Mouse (Mus musculus): ENCODE data around the gene Sbp. TPM values are rescaled to one million over a fixed set of nuclear protein-coding genes. Genes with fewer than 3 reads are reported as not detected.
"Not testable (repeated sequence)": the region's sequence is repeated elsewhere in the genome, so short reads cannot be mapped to it uniquely, and the experiment has no call there.

Sbp gene
- not detected in 2 replicates for polyA plus RNA-seq (2015; fragmentation: Nextera tagmentation; extraction: Ambion mirVana)

DNA sequence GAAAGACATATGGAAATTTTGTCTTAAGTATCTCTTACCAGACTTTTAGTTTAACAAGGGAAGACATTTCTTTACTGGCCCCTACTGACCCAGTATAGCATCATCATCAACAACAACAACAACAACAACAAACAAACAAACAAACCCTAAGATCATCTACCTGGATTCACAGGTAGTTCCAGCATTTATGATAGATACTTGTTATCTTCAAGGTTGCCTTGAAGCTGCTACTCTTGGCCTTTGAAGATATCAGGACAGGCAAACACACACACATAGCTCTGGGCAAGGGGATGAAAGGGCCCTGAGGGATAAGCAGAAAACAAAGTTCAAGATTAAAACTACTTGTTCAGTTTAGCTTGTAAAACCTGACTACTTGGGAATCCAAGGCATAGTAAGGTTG, at the start of gene Sbp:
Sbp (plus strand) TSS at position 301 of the 400 bp plus-strand sequence.
- no peaks in the 10 kb centered on the region for H3K9me3 ChIP-seq
- H3K27me3 ChIP-seq (replicated peaks): 0 out of 2 replicates have a peak, but pooled peaks cover 2% of the 10 kb centered on the region
- no peak for ATAC-seq (replicated peaks)
- H3K36me3 ChIP-seq (replicated peaks): no peaks in the 10 kb centered on the region
- no peaks in the 10 kb centered on the region for H3K4me1 ChIP-seq
- H3K9ac ChIP-seq: no peak within 1 kb of the TSS
- H3K4me2 ChIP-seq: no peak within 1 kb of the TSS
- H3K27ac ChIP-seq: no peak within 1 kb of the TSS
- H3K4me3 ChIP-seq: no peak within 1 kb of the TSS

DNA sequence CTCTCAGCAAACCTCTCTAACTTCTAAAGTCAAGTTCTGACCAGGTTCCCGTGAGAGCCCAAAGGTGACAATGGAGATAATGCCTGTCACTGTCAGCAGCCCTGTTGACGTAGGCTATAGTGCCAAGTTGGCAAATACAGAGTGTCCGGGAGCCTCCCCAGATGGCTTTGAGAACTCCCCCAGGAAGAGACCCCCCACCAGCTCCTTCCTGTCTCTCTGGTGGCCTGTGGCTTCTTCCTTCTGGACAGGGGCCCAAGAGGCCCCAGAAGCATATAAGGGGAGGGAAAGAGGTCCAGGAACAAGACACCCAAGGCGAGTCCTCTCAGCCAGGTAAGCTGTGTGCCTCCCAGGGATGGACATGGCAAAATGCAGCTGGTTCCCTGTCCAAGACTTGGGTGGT, 24.3 kb upstream of the Sbp start, which contains the start of gene Dcpp3:
Dcpp3 (plus strand) TSS at position 301 of the 400 bp plus-strand sequence.
- H3K36me3 ChIP-seq (replicated peaks); H3K4me1 ChIP-seq; H3K9ac ChIP-seq; H3K27ac ChIP-seq; H3K4me3 ChIP-seq; H3K9me3 ChIP-seq; ATAC-seq (replicated peaks); H3K27me3 ChIP-seq (replicated peaks); H3K4me2 ChIP-seq: not testable (repeated sequence)
- 88% methylated on average over 4 of the region's 4 CpGs for WGBS

DNA sequence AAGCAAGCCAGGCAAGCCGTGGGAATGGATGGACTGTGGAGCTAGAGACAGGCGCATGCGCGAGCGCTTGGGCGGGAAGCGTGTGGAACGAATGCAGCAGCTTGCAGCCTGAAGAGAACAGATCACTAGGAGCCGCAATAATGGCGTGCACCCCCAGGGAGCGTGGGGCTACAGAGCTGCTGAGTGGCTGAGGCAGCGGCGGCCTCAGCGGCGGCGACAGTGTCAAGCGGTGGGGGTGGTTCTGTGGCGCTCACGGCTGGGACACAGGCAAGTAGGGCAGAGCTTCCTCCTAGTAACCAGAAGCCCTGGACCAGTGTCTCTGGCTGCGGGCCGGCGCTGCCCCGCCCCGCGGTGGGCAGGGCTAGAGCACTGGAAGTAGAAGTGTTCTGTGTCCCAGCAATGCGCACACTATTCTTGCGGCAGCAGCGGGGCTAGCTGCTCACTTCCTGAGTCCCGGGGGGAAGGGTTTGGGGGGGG, 16.9 kb upstream of the Sbp start:
- H3K27ac ChIP-seq: peak overlapping the region; percentile 88
- no peaks in the 10 kb centered on the region for H3K27me3 ChIP-seq (replicated peaks)
- peak overlapping the region; percentile 88 for H3K4me2 ChIP-seq
- H3K4me3 ChIP-seq: peak overlapping the region; percentile 67
- WGBS: under 1% methylated on average over 29 of the region's 29 CpGs
- H3K9ac ChIP-seq: peak overlapping the region; percentile 58
- H3K36me3 ChIP-seq (replicated peaks): no peaks in the 10 kb centered on the region
- H3K9me3 ChIP-seq: no peaks in the 10 kb centered on the region
- peaks cover 8% of the 10 kb centered on the region for H3K4me1 ChIP-seq
- ATAC-seq (replicated peaks): peak; percentile 98

DNA sequence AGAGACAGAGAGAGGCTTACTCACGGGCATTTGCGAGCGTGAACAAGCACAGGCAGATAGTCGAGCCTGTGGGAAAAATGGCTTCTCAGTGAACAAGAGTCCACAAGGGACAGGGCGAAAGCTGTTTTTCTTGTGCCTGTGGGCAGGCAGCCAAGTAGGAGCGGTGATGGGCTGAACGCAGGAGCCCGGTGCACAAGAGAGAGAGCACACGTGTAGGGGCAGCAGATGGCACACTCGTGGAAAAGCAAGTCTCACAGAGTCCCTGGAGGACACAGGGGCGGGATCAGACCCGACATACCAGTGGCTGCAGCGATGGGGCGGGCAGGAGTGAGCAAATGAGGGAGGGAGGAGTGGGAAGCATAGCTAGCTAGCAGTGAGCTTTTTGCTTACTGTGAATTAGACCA, 16.4 kb upstream of the Sbp start:
- no peaks in the 10 kb centered on the region for H3K9me3 ChIP-seq
- H3K4me1 ChIP-seq: peaks cover 8% of the 10 kb centered on the region
- peak overlapping the region; percentile 88 for H3K27ac ChIP-seq
- peak; percentile 90 for ATAC-seq (replicated peaks)
- H3K4me3 ChIP-seq: peak overlapping the region; percentile 67
- H3K4me2 ChIP-seq: peak overlapping the region; percentile 88
- no peaks in the 10 kb centered on the region for H3K36me3 ChIP-seq (replicated peaks)
- H3K9ac ChIP-seq: peak overlapping the region; percentile 58
- WGBS: 0% methylated on average over 14 of the region's 14 CpGs
- H3K27me3 ChIP-seq (replicated peaks): no peaks in the 10 kb centered on the region

DNA sequence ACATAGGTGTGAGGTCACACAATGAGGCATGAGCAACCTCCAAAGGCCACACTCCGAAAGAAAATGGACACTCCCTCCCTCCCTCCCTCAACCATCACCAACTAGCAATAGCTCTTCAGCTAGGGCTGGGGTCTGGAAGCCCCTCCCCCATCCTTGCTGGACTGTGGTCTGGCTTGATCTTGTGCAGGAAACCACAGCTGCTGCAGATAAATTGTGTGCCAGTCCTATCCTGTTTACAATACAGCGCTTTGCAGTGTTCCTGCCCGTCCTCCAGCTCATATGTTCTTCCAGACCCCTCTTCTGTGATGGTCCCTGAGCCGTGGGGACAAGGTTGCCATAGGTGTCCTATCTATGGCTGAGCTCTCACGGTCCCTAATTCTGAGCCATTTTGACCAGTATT, 10.3 kb upstream of the Sbp start:
- Histone ChIP-seq H3K9me3 (no peaks in the 10 kb centered on the region), H3K27me3 (replicated peaks) (no peaks in the 10 kb centered on the region), H3K36me3 (replicated peaks) (no peaks in the 10 kb centered on the region), H3K4me1 (no peaks in the 10 kb centered on the region), H3K9ac (no peak overlapping the region), H3K4me2 (no peak overlapping the region), H3K4me3 (no peak overlapping the region), H3K27ac (no peak overlapping the region)
- no peak for ATAC-seq (replicated peaks)
- 91% methylated on average over 5 of the region's 5 CpGs for WGBS

DNA sequence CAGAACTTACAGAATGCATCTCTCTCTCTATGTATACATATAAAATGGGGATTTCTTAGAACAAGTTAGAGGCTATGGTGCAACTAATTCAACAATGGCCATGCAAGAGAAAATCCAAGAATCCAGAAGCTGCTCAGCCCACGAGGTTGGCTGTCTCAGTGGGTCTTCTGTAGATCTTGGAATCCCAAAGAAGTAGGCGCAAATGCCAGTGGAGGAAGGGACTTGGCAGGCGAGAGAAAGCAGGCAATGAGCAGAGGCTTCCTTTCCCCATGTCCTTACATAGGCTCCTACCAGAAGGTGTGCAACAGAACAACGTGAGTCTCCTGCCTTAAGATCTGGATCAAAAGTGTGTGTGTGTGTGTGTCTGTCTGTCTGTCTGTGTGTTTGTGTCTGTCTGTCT, 6.0 kb downstream of the Sbp start:
- not testable (repeated sequence) for ATAC-seq (replicated peaks); H3K4me1 ChIP-seq; H3K9me3 ChIP-seq; H3K27me3 ChIP-seq (replicated peaks); H3K9ac ChIP-seq; H3K4me2 ChIP-seq; H3K4me3 ChIP-seq; H3K27ac ChIP-seq; H3K36me3 ChIP-seq (replicated peaks)
- 86% methylated on average over 4 of the region's 4 CpGs for WGBS

DNA sequence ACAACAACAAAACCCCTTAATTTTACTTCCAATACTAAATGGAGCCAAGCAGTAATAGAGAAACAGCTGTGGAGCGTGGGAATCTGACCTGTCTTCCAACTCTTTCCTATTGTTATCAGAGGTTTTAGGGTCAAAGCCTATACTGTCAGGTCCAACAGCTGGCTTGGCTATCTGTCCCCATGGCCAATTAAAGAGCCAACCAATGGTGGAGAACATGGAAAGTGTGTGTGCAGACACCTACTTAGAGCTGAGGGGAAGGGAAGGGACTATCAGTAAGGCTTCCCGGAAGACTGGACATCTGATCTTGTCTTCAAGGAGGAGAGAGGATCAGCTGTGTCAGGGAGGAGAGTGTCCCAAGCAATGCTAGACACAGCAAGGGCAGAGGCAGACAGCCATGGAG, 7.6 kb downstream of the Sbp start:
- Histone ChIP-seq H3K27ac (no peak overlapping the region), H3K9ac (no peak overlapping the region), H3K4me1 (no peaks in the 10 kb centered on the region), H3K9me3 (no peaks in the 10 kb centered on the region), H3K4me3 (no peak overlapping the region), H3K27me3 (replicated peaks) (no peaks in the 10 kb centered on the region), H3K4me2 (no peak overlapping the region), H3K36me3 (replicated peaks) (no peaks in the 10 kb centered on the region)
- no peak for ATAC-seq (replicated peaks)
- 81% methylated on average over 2 of the region's 2 CpGs for WGBS

DNA sequence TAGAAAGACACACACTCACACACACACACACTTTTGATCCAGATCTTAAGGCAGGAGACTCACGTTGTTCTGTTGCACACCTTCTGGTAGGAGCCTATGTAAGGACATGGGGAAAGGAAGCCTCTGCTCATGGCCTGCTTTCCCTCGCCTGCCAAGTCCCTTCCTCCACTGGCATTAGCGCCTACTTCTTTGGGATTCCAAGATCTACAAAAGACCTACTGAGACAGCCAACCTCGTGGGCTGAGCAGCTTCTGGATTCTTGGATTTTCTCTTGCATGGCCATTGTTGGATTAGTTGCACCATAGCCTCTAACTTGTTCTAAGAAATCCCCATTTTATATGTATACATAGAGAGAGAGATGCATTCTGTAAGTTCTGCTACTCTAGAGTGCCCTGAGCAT, 9.4 kb downstream of the Sbp start:
- ATAC-seq (replicated peaks); H3K36me3 ChIP-seq (replicated peaks); H3K4me2 ChIP-seq; H3K4me1 ChIP-seq; H3K9ac ChIP-seq; H3K27ac ChIP-seq; H3K4me3 ChIP-seq; H3K9me3 ChIP-seq; H3K27me3 ChIP-seq (replicated peaks): not testable (repeated sequence)
- 76% methylated on average over 4 of the region's 4 CpGs for WGBS

DNA sequence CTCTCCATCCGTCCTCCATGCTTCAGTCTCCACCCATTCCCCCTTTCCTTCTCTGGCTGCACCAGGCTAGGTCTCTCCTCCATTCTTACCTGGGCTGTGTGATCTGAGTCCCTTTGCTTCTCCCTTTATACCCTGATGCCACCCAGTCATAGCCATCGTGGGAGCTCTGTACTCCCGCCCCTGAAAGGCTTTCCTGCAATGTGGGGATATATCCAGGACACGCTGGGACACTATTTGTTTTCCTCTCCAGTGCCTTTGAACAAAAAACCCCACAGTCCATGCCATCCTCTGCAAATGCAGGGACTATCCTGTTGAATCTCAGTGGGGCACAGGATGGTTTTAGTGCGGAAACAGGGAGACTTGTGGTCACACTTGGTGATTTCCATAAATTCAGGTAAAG, 13.7 kb downstream of the Sbp start, which contains the start of gene Sbpl:
Sbpl (minus strand) TSS at position 101 of the 400 bp plus-strand sequence.
- Histone ChIP-seq H3K4me2 (no peak within 1 kb of the TSS), H3K9me3 (no peaks in the 10 kb centered on the region), H3K27me3 (replicated peaks) (no peaks in the 10 kb centered on the region), H3K4me3 (no peak within 1 kb of the TSS), H3K9ac (no peak within 1 kb of the TSS), H3K36me3 (replicated peaks) (no peaks in the 10 kb centered on the region), H3K4me1 (no peaks in the 10 kb centered on the region), H3K27ac (no peak within 1 kb of the TSS)
- no peak for ATAC-seq (replicated peaks)
- 67% methylated on average over 5 of the region's 5 CpGs for WGBS

DNA sequence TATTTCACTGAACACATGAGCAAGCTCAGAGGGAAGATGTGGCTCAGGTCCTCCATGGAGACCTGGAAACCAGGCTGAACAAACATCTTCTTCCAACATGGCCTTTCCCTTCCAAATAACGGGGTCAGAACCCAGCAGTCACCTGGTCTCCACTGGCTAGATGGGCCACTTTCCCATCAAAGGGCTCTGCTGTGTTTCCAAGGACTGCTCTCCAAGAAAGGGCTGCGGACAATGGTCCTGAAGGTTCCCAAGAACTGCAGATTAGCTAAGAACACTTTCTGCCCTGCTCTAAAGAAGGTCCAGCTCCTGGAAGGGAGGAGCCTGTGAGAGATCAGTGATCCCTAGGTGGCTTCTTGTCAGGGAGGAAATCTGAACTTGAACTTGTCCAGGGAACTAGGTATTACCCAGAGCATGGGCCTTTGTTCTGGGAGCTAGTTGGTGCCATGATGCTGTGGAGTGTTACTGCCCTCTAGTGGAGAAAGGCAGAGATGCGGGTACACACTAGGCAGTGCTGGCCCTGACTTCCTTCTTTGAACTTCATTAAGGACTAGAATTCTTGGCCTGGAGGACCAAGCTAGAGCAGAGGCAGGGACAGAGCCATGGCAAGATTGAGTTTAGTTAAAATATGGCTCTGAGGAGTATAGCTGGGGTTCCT, 18.7 kb downstream of the Sbp start:
- Histone ChIP-seq H3K9ac (no peak overlapping the region), H3K9me3 (no peaks in the 10 kb centered on the region), H3K27ac (no peak overlapping the region), H3K4me2 (no peak overlapping the region), H3K27me3 (replicated peaks) (no peaks in the 10 kb centered on the region), H3K36me3 (replicated peaks) (no peaks in the 10 kb centered on the region), H3K4me3 (no peak overlapping the region), H3K4me1 (no peaks in the 10 kb centered on the region)
- peak; percentile 94 for ATAC-seq (replicated peaks)
- WGBS: 42% methylated on average over 3 of the region's 3 CpGs

DNA sequence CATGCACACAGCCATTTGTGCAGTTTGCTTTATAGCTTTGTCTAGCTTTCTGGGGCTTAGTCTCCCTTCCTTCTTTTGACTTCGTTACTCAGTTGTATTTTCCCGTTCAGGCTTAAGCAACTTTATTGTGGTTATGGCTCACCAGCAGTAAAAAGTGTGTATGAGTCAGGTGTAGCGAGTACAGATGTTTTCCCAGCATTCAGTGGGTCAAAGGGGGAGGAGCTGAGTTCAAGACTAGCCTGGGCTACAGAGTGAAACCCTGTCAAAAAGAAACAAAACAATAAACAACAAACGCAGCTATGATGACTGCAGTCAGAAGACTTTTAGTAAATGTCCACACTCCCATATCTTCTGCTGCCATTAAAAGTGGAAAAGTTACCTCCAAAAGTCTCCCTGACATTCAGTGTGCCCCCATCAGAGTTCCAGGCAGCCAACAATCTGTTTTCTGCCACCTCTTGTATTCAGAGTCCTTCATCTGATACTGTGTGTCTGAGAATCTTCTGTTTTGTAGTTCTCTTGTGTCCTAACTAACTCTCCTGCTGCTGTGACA, 20.2 kb downstream of the Sbp start:
- Histone ChIP-seq H3K27ac (no peak overlapping the region), H3K36me3 (replicated peaks) (no peaks in the 10 kb centered on the region), H3K4me3 (no peak overlapping the region), H3K9me3 (no peaks in the 10 kb centered on the region), H3K9ac (no peak overlapping the region), H3K27me3 (replicated peaks) (no peaks in the 10 kb centered on the region), H3K4me1 (no peaks in the 10 kb centered on the region), H3K4me2 (no peak overlapping the region)
- 60% methylated on average over 4 of the region's 4 CpGs for WGBS
- ATAC-seq (replicated peaks): no peak

DNA sequence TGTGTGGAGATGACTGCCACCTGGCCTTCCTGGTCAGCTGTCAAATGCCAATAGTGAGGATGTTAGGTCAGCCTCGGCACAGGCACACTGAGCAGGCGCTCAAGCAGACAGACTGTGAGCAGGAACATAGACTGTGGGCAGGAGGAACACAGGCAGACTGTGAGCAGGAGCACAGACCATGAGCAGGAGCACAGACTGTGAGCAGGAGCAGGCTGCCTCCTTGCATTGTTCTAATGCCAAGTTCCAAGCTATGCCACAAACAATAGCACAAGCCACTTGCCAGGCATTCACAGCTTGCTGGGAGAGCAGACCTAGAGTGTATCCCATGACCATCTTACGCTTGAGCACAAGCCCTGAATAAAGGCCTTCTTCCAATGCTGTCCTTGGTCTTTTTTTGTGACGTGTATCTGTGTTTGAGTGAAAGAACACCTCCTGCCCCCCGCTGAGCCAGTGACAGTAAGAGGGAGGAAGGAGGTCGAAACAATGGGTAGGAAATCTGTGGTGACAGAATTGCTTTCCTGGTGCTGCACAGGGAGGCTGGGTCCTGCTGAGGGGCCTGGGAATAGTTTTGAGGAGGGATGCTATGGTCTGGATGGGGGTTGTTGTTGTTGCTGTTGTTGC, 24.4 kb downstream of the Sbp start:
- no peaks in the 10 kb centered on the region for H3K27me3 ChIP-seq (replicated peaks)
- H3K9me3 ChIP-seq: no peaks in the 10 kb centered on the region
- no peaks in the 10 kb centered on the region for H3K4me1 ChIP-seq
- ATAC-seq (replicated peaks): no peak
- H3K36me3 ChIP-seq (replicated peaks): no peaks in the 10 kb centered on the region
- H3K4me3 ChIP-seq: no peak overlapping the region
- 24% methylated on average over 6 of the region's 6 CpGs for WGBS
- no peak overlapping the region for H3K27ac ChIP-seq
- no peak overlapping the region for H3K9ac ChIP-seq
- no peak overlapping the region for H3K4me2 ChIP-seq
